Mouse (Mus musculus): ENCODE measurements around the gene Gga3. TPM values are rescaled to one million over a fixed set of nuclear protein-coding genes. Genes with fewer than 3 reads are reported as not detected.

Gene Gga3
- total and polyA plus RNA-seq, 3 experiments: 13.7 to 144 (median 58.5) TPM

GRCm38 (mm10) chr11:115564961-115565360 is 38.9 kb downstream of the Gga3 start:
- H3K27me3 ChIP-seq (ENCODE audit: insufficient read depth, low read length): no peaks in the 10 kb centered on the region
- TF ChIP-seq TAL1 (conservative IDR thresholded peaks at IDR 0.05; ENCODE audit: low read depth, low read length): no peak
- no peak for TF ChIP-seq GATA1 (IDR thresholded peaks at IDR 0.05; ENCODE audit: borderline replicate concordance, low read length)
- TF ChIP-seq POLR2AphosphoS5 (IDR thresholded peaks at IDR 0.05; ENCODE audit: insufficient replicate concordance, low read depth, low read length): no peak
- no peak for TF ChIP-seq GATA2 (IDR thresholded peaks at IDR 0.05; ENCODE audit: borderline replicate concordance, low read depth, low read length)
- TF ChIP-seq CTCF (IDR thresholded peaks at IDR 0.05; ENCODE audit: low read depth, low read length): no peak
- H3K4me1 ChIP-seq (ENCODE audit: insufficient read depth, low read depth, low read length): peaks cover 32% of the 10 kb centered on the region
- H3K36me3 ChIP-seq (replicated peaks): peaks cover 47% of the 10 kb centered on the region
- H3K9me3 ChIP-seq (replicated peaks): no peaks in the 10 kb centered on the region
- ATAC-seq (ENCODE audit: extremely low read depth, insufficient number of reproducible peaks, low FRiP score, poor library complexity, severe bottlenecking) (no peak), DNase-seq (ENCODE audit: low spot score) (no peak)
- peak overlapping the region; percentile 83 for H3K4me3 ChIP-seq (ENCODE audit: low read depth, low read length)

GRCm38 (mm10) chr11:115564064-115564809 is 39.6 kb downstream of the Gga3 start, which contains the start of gene Nup85:
TSS of gene Nup85 (plus strand) at chr11:115564434.
- DNase-seq (ENCODE audit: low spot score) (peak; percentile 91), ATAC-seq (ENCODE audit: extremely low read depth, insufficient number of reproducible peaks, low FRiP score, poor library complexity, severe bottlenecking) (peak; percentile 77)
- peak within 1 kb of the TSS; percentile 83 for H3K4me3 ChIP-seq (ENCODE audit: low read depth, low read length)
- H3K4me1 ChIP-seq (ENCODE audit: insufficient read depth, low read depth, low read length): peaks cover 32% of the 10 kb centered on the region
- no peaks in the 10 kb centered on the region for H3K27me3 ChIP-seq (ENCODE audit: insufficient read depth, low read length)
- no peaks in the 10 kb centered on the region for H3K9me3 ChIP-seq (replicated peaks)
- H3K36me3 ChIP-seq (replicated peaks): peaks cover 39% of the 10 kb centered on the region
- TF ChIP-seq CTCF (IDR thresholded peaks at IDR 0.05; ENCODE audit: low read depth, low read length) (no peak), GATA2 (IDR thresholded peaks at IDR 0.05; ENCODE audit: borderline replicate concordance, low read depth, low read length) (no peak), TAL1 (conservative IDR thresholded peaks at IDR 0.05; ENCODE audit: low read depth, low read length) (no peak), GATA1 (IDR thresholded peaks at IDR 0.05; ENCODE audit: borderline replicate concordance, low read length) (no peak), POLR2AphosphoS5 (IDR thresholded peaks at IDR 0.05; ENCODE audit: insufficient replicate concordance, low read depth, low read length) (no peak)

- DNase-seq (ENCODE audit: low spot score): no peak
- no peak for TF ChIP-seq GATA1 (IDR thresholded peaks at IDR 0.05; ENCODE audit: borderline replicate concordance, low read length)
- no peak for TF ChIP-seq CTCF (IDR thresholded peaks at IDR 0.05; ENCODE audit: low read depth, low read length)
- no peak for TF ChIP-seq GATA2 (IDR thresholded peaks at IDR 0.05; ENCODE audit: borderline replicate concordance, low read depth, low read length)
- no peak for TF ChIP-seq POLR2AphosphoS5 (IDR thresholded peaks at IDR 0.05; ENCODE audit: insufficient replicate concordance, low read depth, low read length)
- no peak for TF ChIP-seq TAL1 (conservative IDR thresholded peaks at IDR 0.05; ENCODE audit: low read depth, low read length)
- no peaks in the 10 kb centered on the region for H3K9me3 ChIP-seq (replicated peaks)
- peaks cover 27% of the 10 kb centered on the region for H3K4me1 ChIP-seq (ENCODE audit: insufficient read depth, low read depth, low read length)
- no peaks in the 10 kb centered on the region for H3K27me3 ChIP-seq (ENCODE audit: insufficient read depth, low read length)
- peak overlapping the region; percentile 83 for H3K4me3 ChIP-seq (ENCODE audit: low read depth, low read length)
- H3K36me3 ChIP-seq (replicated peaks): peaks cover 31% of the 10 kb centered on the region
- ATAC-seq (ENCODE audit: extremely low read depth, insufficient number of reproducible peaks, low FRiP score, poor library complexity, severe bottlenecking): no peak
Observed at GRCm38 (mm10) chr11:115563406-115563805, 40.4 kb downstream of the Gga3 start.

GRCm38 (mm10) chr11:115555717-115556116 is 48.1 kb downstream of the Gga3 start:
- H3K27me3 ChIP-seq (ENCODE audit: insufficient read depth, low read length): peaks cover 7% of the 10 kb centered on the region; the same call in 1 of the 2 replicates
- no peak for DNase-seq (ENCODE audit: low spot score)
- no peaks in the 10 kb centered on the region for H3K9me3 ChIP-seq (replicated peaks)
- H3K4me1 ChIP-seq (ENCODE audit: insufficient read depth, low read depth, low read length): peaks cover 9% of the 10 kb centered on the region
- H3K4me3 ChIP-seq (ENCODE audit: low read depth, low read length): no peak overlapping the region
- ATAC-seq (ENCODE audit: extremely low read depth, insufficient number of reproducible peaks, low FRiP score, poor library complexity, severe bottlenecking): no peak
- H3K36me3 ChIP-seq (replicated peaks): no peaks in the 10 kb centered on the region
- no peak for TF ChIP-seq GATA1 (IDR thresholded peaks at IDR 0.05; ENCODE audit: borderline replicate concordance, low read length)
- no peak for TF ChIP-seq POLR2AphosphoS5 (IDR thresholded peaks at IDR 0.05; ENCODE audit: insufficient replicate concordance, low read depth, low read length)
- TF ChIP-seq CTCF (IDR thresholded peaks at IDR 0.05; ENCODE audit: low read depth, low read length): no peak
- TF ChIP-seq TAL1 (conservative IDR thresholded peaks at IDR 0.05; ENCODE audit: low read depth, low read length): no peak
- no peak for TF ChIP-seq GATA2 (IDR thresholded peaks at IDR 0.05; ENCODE audit: borderline replicate concordance, low read depth, low read length)

- no peak overlapping the region for H3K4me3 ChIP-seq (ENCODE audit: low read depth, low read length)
- H3K27me3 ChIP-seq (ENCODE audit: insufficient read depth, low read length): peaks cover 7% of the 10 kb centered on the region; the same call in 1 of the 2 replicates
- no peaks in the 10 kb centered on the region for H3K36me3 ChIP-seq (replicated peaks)
- H3K4me1 ChIP-seq (ENCODE audit: insufficient read depth, low read depth, low read length): peaks cover 4% of the 10 kb centered on the region; the same call in 1 of the 2 replicates
- H3K9me3 ChIP-seq (replicated peaks): peaks cover 2% of the 10 kb centered on the region; the same call in 1 of the 2 replicates
- ATAC-seq (ENCODE audit: extremely low read depth, insufficient number of reproducible peaks, low FRiP score, poor library complexity, severe bottlenecking) (no peak), DNase-seq (ENCODE audit: low spot score) (no peak)
- TF ChIP-seq GATA2 (IDR thresholded peaks at IDR 0.05; ENCODE audit: borderline replicate concordance, low read depth, low read length) (no peak), CTCF (IDR thresholded peaks at IDR 0.05; ENCODE audit: low read depth, low read length) (peak; percentile 42; the same call in 1 of the 2 replicates)
Observed at GRCm38 (mm10) chr11:115552783-115553182, 51.1 kb downstream of the Gga3 start.

- no peak for ATAC-seq (ENCODE audit: extremely low read depth, insufficient number of reproducible peaks, low FRiP score, poor library complexity, severe bottlenecking)
- H3K36me3 ChIP-seq (replicated peaks): no peaks in the 10 kb centered on the region
- TF ChIP-seq CTCF (IDR thresholded peaks at IDR 0.05; ENCODE audit: low read depth, low read length): no peak
- no peaks in the 10 kb centered on the region for H3K9me3 ChIP-seq (replicated peaks)
- DNase-seq (ENCODE audit: low spot score): no peak
- no peaks in the 10 kb centered on the region for H3K4me1 ChIP-seq (ENCODE audit: insufficient read depth, low read depth, low read length)
- no peak overlapping the region for H3K4me3 ChIP-seq (ENCODE audit: low read depth, low read length)
- H3K27me3 ChIP-seq (ENCODE audit: insufficient read depth, low read length): peaks cover 16% of the 10 kb centered on the region
Observed at GRCm38 (mm10) chr11:115543571-115543970, 60.3 kb downstream of the Gga3 start.

Data from G1E (cell line).